Mouse (Mus musculus) hindbrain, embryonic 10.5 days (tissue): ENCODE measurements around the gene Slc38a9. TPM values are rescaled to one million over a fixed set of nuclear protein-coding genes. Genes with fewer than 3 reads are reported as not detected.
A peak's percentile ranks its signal among the peaks of the same experiment; 100 is the strongest.

Experiments used
- DNase-seq: peaks from one replicate; pipeline ENCODE4 v3.0.0-alpha.2; 2017; ENCODE audit warnings: low spot score
- H3K27ac ChIP-seq: fragments of 300-500 bp; sonication (generic); 2 replicates; pipeline ENCODE4 v1.5.1; 2016; ENCODE audit warnings: mild to moderate bottlenecking, moderate library complexity
- H3K27me3 ChIP-seq: fragments of 300-500 bp; sonication (generic); 2 replicates; pipeline ENCODE4 v1.6.1; 2016; ENCODE audit warnings: mild to moderate bottlenecking; ENCODE audit not compliant: poor library complexity, insufficient read depth, severe bottlenecking
- H3K36me3 ChIP-seq: fragments of 300-500 bp; sonication (generic); 2 replicates; pipeline ENCODE4 v1.6.1; 2016; ENCODE audit warnings: mild to moderate bottlenecking, moderate library complexity
- H3K4me1 ChIP-seq: fragments of 300-500 bp; sonication (generic); replicated peaks from 2 replicates; pipeline ENCODE4 v1.6.1; 2016; ENCODE audit warnings: mild to moderate bottlenecking
- H3K4me3 ChIP-seq: fragments of 300-500 bp; sonication (generic); 2 replicates; pipeline ENCODE4 v1.5.1; 2016; ENCODE audit warnings: mild to moderate bottlenecking, moderate library complexity
- H3K9me3 ChIP-seq: fragments of 300-500 bp; sonication (generic); 2 replicates; pipeline ENCODE4 v1.6.1; 2016; ENCODE audit warnings: mild to moderate bottlenecking, moderate library complexity
- WGBS: fragments of 180-500 bp; shearing (Covaris S2); methylation state at CpG from one replicate; pipeline ENCODE4 v1.1.7; 2016; 5-methylcytosine and 5-hydroxymethylcytosine counted together
- polyA plus RNA-seq: library from polyadenylated mRNA; unstranded; fragments of >200 nt; fragmentation: Nextera tagmentation; extraction: Ambion mirVana; gene quantifications from 2 replicates; pipeline ENCODE4 v1.2.1, GENCODE M21; 2016

The Slc38a9 gene
- polyA plus RNA-seq, 1 experiment from 2014 or later: 18.7 TPM

DNA sequence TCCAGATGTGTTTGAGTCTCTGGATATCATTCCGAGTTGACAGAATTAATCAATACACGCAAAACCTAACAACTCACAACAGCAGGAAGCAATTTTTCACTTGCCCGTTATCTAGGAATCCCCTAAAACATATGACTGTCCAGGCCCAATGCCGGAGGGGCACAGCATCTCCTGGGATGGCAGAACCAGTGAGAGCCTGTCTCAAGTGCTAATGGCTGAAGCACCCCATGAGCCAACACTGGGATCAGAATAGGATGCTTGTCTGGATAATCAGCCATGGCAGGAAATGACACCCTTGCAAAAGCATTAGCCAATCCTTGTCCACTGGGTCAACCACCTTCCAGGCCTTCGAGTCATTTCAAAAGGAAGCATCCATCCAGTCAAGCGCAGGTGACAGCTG lies 79.5 kb downstream of the Slc38a9 start:
- no peaks in the 10 kb centered on the region for H3K27me3 ChIP-seq
- no peaks in the 10 kb centered on the region for H3K9me3 ChIP-seq
- no peaks in the 10 kb centered on the region for H3K36me3 ChIP-seq
- no peak for DNase-seq
- H3K4me1 ChIP-seq: no peaks in the 10 kb centered on the region
- WGBS: 84% methylated on average over 6 of the region's 6 CpGs
- H3K27ac ChIP-seq: no peak overlapping the region
- H3K4me3 ChIP-seq: no peak overlapping the region

DNA sequence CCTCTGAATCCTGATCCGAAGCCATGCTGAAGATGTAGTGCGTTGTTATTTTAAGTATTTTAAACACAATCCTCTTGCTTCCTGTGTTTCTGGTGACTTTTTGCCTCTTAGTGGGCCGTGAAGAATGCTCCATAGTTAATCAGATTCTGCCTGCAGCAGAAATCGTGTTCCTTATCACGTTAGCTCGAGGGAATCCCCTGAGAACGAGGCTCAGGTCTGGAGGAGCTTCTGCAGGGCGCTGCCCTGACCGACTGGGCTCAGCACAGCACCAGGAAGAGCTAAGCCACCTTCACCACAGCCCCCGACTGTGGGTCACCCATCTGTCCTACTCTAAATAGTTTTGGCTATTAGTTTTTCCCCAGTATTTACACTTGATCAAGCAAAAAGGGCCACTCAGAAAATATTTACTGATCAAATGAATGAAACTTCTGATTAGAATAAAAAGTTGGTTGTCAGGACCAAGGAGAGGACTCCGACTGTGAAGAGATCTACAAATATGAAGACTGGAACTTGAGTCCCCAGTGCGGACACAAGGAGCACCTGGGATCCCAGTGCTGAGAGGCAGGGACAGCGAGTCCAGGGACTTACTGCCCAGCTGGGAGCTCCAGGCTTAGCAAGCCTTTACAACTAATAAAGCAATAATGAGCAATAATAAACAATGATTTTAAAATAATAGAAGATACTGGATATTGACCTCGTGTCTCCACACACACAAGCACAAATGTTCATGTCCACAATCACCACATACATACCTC lies 81.7 kb downstream of the Slc38a9 start:
- no peak for DNase-seq
- Histone ChIP-seq H3K27me3 (no peaks in the 10 kb centered on the region), H3K9me3 (no peaks in the 10 kb centered on the region), H3K27ac (no peak overlapping the region), H3K4me3 (no peak overlapping the region), H3K36me3 (no peaks in the 10 kb centered on the region), H3K4me1 (no peaks in the 10 kb centered on the region)
- 72% methylated on average over 14 of the region's 14 CpGs for WGBS

DNA sequence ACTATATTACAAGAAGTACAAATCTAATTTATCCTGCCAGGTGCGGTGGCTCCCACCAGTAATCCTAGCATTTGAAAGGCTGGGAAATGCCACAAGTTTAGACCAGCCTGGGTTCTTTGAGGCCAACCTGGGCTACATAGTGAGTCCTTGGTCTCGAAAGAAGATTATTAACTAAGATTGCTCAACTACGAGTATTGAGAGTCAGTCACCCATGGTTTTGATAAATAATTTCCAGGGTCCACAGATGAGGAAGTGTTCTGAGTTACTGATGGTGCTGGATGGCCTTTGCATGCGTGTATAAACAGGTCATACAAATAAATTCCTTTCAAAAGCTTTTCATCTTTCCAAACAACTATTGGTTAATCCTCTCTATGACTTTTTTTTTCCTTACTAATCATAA lies 83.1 kb downstream of the Slc38a9 start:
- no peaks in the 10 kb centered on the region for H3K4me1 ChIP-seq
- H3K27me3 ChIP-seq: no peaks in the 10 kb centered on the region
- 91% methylated on average over 4 of the region's 4 CpGs for WGBS
- H3K36me3 ChIP-seq: no peaks in the 10 kb centered on the region
- H3K27ac ChIP-seq: no peak overlapping the region
- no peak for DNase-seq
- no peak overlapping the region for H3K4me3 ChIP-seq
- no peaks in the 10 kb centered on the region for H3K9me3 ChIP-seq

DNA sequence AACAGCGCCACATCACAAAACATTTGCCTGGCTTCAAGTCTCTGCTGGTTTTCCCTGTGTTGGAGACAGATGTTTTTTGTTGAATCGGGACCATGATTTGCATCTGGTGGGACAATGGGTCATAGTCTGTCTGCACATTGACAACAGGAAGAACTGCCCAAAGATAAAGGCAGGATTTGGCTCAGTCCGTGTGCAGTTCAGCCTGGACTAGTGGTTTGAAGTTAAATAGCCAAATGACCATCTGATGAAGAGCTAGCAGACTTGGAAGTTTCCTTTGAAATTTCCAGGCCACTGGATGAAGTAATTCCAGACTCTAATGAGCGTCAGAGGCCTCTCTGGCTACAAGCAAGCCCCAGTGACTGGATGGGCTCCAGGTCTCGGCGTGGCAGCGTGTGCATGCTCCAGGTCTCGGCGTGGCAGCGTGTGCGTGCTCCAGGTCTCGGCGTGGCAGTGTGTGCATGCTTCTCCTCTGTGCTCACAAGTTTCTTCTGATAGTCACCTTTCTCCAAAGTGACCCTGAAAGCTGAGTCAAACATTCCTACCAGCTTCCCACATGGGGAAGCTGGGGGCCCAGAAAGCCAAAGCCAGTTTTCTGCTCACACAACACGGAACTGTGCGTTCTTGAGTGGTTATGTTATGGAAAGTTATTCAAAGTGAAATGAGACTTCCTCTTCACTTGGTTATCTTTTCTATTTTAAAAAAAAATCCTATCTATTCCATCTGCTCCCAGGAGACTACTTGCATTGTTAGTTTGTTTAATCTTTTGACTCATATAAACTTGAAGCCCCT lies 83.7 kb downstream of the Slc38a9 start:
- Histone ChIP-seq H3K27me3 (no peaks in the 10 kb centered on the region), H3K9me3 (no peaks in the 10 kb centered on the region), H3K4me1 (no peaks in the 10 kb centered on the region), H3K27ac (no peak overlapping the region), H3K36me3 (no peaks in the 10 kb centered on the region), H3K4me3 (no peak overlapping the region)
- DNase-seq: no peak
- WGBS: 89% methylated on average over 15 of the region's 15 CpGs

DNA sequence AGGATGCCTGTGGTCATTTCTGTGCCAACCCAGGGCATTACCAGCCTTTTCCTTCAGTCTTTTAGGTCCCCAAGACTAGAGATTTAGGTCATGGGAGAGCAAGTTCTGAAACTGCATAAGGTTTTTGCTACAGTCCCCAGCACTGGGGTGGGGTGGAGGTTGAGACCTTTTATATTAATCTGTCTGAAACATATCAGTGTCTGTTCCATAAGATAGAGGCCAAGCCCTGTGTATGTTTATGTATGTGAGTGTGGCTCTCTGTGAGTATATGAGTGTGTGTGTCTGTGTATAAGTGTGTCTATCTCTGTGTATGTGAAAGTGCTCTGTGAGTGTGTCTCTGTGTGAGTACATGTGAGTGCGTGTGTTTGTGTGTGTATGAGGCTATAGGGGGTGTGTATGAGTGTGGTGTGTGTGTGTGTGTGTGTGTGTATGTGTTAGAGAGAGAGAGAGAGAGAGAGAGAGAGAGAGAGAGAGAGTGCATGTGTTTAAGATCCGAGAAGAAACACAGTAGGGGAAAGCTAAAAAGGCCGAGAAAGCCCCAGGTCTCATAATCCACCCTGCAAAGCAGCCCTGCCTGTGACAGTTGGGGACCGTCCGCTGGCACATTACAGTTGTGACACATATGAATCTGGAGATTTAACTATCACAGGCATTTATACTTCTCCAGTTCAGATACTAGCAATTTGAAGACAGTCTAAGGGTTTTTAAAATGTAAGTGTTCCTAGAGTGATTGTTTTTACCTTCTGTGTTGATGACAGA lies 85.6 kb downstream of the Slc38a9 start:
- Histone ChIP-seq H3K27ac (no peak overlapping the region), H3K4me1 (peaks cover under 1% of the 10 kb centered on the region), H3K27me3 (no peaks in the 10 kb centered on the region), H3K9me3 (no peaks in the 10 kb centered on the region), H3K4me3 (no peak overlapping the region), H3K36me3 (no peaks in the 10 kb centered on the region)
- 86% methylated on average over 5 of the region's 5 CpGs for WGBS
- DNase-seq: no peak

DNA sequence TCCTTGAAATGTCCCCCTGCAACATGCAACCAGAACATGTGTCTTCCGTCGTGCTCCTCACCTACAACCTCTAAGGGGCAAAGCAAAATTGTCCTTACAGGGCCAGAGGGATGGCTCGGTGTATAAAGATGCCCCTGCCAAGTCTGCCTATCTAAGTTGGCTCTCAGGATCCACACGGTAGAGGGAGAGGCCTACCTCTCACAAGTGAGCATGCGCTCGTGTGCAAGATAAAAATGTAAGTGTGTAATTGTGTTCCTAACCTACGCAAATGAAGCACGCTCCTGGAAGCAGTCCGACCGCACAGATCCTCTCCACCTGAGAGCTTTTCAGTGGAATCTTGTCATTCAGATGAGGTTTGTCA lies 86.1 kb downstream of the Slc38a9 start:
- Histone ChIP-seq H3K4me3 (no peak overlapping the region), H3K27me3 (no peaks in the 10 kb centered on the region), H3K4me1 (peaks cover 6% of the 10 kb centered on the region), H3K27ac (no peak overlapping the region), H3K36me3 (no peaks in the 10 kb centered on the region), H3K9me3 (no peaks in the 10 kb centered on the region)
- WGBS: 88% methylated on average over 10 of the region's 10 CpGs
- DNase-seq: no peak

DNA sequence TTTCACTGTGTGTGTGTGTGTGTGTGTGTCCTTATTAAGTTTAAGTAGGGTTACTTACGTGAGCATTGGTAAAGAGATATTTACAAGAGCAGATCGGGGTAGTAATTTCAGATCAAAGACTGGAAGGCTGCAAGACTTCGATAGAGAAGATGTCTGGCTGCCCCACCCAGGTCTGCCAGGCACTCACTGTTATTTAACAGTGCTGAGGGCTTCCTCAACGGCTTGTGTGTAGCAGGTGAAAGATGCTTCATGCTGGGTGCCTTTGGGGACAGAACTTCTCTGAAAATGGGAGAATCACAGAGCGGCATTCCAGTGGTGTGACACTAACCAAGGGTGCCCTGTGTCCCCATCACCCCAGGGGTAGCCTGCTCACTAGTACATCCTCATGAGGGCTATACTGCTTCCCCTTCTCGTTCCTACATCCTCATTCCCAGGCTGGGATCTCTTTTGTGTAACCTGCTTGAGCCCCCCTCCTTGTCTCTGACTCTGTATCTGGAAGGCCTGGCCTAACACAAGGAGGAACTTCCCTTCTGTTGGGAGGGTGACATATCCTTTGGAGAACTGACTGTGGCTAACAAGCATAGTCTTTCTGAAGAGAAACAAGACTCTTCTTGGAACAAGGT lies 87.4 kb downstream of the Slc38a9 start:
- no peaks in the 10 kb centered on the region for H3K27me3 ChIP-seq
- 84% methylated on average over 6 of the region's 6 CpGs for WGBS
- H3K4me3 ChIP-seq: no peak overlapping the region
- no peak for DNase-seq
- peaks cover 10% of the 10 kb centered on the region for H3K4me1 ChIP-seq
- H3K9me3 ChIP-seq: no peaks in the 10 kb centered on the region
- no peaks in the 10 kb centered on the region for H3K36me3 ChIP-seq
- no peak overlapping the region for H3K27ac ChIP-seq

DNA sequence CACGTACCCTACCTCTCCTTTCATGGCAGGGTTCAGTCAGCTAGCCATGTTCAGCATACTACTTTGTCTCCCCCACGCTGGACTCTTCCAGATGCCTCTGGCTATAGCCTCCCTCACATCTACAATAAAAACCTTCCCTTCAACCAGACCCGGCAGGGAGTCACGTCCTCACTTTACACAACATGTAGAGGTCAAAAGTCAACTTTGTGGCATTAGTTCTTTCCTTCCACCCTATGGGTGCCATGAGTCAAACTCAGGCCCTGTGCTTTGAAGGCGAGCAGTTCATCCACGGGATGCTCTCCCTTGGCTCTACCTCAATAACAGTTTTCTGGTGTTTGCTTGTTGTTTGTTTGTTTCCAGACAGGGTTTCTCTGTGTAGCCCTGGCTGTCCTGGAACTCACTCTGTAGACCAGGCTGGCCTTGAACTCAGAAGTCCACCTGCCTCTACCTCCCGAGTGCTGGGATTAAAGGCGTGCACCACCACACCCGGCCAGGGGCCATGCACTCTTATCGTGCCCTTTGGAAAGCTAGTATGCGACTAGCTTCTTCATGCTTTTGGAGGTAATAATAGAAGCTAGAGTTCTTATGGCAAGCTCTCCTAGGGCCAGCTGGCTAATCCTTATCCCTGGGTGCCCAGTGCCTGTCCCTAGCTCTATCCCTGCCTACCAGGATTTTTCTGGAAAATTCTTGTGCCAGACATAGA lies 88.4 kb downstream of the Slc38a9 start:
- H3K27ac ChIP-seq: no peak overlapping the region
- WGBS: 89% methylated on average over 11 of the region's 11 CpGs

DNA sequence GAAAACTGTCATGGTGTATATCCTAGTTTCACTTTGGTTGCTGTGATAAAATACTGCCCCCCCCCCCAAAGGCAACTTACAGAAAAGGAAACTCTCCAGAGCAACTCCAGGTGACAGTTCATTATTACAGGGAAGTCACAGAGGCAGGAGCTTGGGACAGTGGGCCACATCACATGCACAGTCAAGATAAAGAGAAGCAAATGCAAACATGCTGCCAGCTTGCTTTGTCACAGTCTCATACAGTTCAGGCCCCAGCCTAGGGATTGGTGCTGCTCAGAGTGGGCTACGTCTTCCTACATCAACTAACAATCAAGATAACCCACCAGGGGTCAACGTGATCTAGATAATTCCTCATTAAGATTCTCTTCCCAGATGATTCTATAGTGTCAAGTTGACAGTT lies 89.3 kb downstream of the Slc38a9 start:
- Histone ChIP-seq H3K9me3 (no peaks in the 10 kb centered on the region), H3K4me1 (peaks cover 12% of the 10 kb centered on the region), H3K36me3 (no peaks in the 10 kb centered on the region), H3K27me3 (no peaks in the 10 kb centered on the region), H3K27ac (no peak overlapping the region), H3K4me3 (no peak overlapping the region)
- 83% methylated on average over 2 of the region's 2 CpGs for WGBS
- DNase-seq: no peak

More for the DNA sequence above, 88.4 kb downstream of the Slc38a9 start:
- Histone ChIP-seq H3K27me3 (no peaks in the 10 kb centered on the region), H3K9me3 (no peaks in the 10 kb centered on the region), H3K36me3 (no peaks in the 10 kb centered on the region), H3K4me1 (peaks cover 10% of the 10 kb centered on the region), H3K4me3 (no peak overlapping the region)
- no peak for DNase-seq

DNA sequence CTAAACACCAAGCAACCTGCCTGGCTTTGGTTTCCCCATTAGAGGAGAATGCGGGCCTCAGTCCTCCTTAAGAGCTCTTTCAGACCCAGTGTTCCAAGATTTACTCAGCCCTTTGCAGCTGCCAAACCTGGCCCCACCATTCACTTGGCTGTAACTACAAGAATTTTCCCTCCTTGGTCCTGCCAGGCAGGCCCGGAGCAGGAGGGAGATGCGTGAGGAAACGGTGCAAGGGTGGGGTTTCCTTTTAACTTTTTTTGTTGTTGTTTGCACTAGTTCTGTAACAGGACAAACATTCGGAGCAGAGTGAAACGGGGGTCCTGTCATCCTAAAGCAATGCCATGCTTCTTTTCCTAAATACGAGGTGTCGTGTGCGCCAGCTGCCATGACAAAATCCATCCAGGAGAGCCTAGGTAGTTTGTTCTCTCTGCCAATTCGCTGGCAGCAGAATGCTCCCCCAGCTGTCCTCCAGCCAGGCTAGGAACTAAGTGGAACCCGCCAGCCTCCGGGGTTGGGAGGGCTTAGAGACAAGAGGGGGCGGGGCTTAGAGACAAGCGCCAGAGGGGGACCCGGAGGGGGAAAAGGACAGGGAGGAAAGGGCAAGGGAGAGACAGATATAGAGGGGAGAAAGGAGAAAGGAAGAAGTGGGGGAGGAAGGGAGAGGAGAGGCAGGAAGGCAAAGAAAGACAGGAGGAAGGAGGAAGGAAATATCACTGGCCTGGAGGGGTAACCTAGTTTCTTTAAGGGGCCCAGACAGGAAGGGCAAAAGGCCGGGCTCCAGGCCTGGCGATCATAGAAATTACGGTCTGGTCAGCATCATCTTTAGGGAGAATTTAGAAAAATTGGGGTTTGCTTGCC lies 91.1 kb downstream of the Slc38a9 start:
- Histone ChIP-seq H3K9me3 (no peaks in the 10 kb centered on the region), H3K27me3 (no peaks in the 10 kb centered on the region), H3K4me1 (peaks cover 26% of the 10 kb centered on the region), H3K4me3 (no peak overlapping the region), H3K27ac (peak overlapping the region; percentile 70), H3K36me3 (no peaks in the 10 kb centered on the region)
- DNase-seq: peak; percentile 60
- WGBS: 41% methylated on average over 18 of the region's 18 CpGs

DNA sequence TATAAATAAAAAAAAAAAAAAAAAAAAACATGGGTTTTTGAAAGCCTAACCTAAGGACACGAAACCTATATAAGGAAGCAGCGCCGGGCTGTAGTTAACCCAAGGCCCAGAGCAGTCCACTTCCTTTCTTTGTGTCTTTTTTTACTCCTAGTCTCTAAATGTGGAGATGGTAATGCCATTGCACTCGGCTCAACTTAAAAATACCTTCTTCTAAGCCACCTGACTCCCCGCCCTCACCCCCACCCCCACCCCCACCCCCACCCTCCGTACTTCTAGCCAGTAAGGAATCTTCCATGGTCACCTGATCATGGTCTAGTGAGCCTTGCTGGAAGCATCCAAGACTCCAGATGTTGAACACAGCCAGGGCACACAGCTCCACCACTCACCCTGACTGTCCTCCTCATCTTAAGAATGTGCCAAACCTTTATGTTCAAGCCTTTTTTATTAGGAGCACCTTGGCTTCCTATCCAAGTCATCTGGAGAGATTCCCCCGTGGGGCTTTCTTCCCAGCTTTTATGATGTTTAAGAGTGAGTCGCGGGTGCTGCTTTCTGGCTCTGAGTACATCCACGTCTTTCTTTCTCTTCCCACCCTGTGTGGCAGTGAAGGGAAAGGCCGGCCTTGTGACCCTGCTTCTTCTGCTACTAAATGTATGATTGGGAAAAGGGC lies 91.9 kb downstream of the Slc38a9 start:
- 0 out of 2 replicates have a peak overlapping the region, but pooled peaks have one; percentile 70 for H3K27ac ChIP-seq
- DNase-seq: no peak
- 78% methylated on average over 11 of the region's 11 CpGs for WGBS

More for the DNA sequence above, 91.9 kb downstream of the Slc38a9 start:
- H3K36me3 ChIP-seq: no peaks in the 10 kb centered on the region
- H3K27me3 ChIP-seq: no peaks in the 10 kb centered on the region
- no peaks in the 10 kb centered on the region for H3K9me3 ChIP-seq
- peaks cover 26% of the 10 kb centered on the region for H3K4me1 ChIP-seq
- H3K4me3 ChIP-seq: no peak overlapping the region
